Mouse (Mus musculus) left cerebral cortex, postnatal 14 days (tissue): ENCODE measurements around the gene Casq1. TPM values are rescaled to one million over a fixed set of nuclear protein-coding genes. Genes with fewer than 3 reads are reported as not detected.

Experiments used
- DNase-seq, 2 experiments: peaks; one replicate each; pipeline ENCODE4 v3.0.0; 2021 to 2022; ENCODE audit warnings: low spot score in 2 of 2, mixed read lengths in 1 of 2
- intact Hi-C: fragments of 180-260 bp; cut with DNase I; formaldehyde crosslinking; loops from one replicate; pipeline ENCODE4 v1.15.1; 2025
- total RNA-seq, 2 experiments: library from RNA; stranded (reverse); gene quantifications; 2 replicates each; pipeline ENCODE4 v1.2.3; 2021

Casq1 gene
- total RNA-seq, 2 experiments from 2014 or later: 0.55 TPM; not detected in 1

- no peak for DNase-seq
- intact Hi-C loops: no loop called here
Observed at GRCm38 (mm10) chr1:172188891-172189290, 30.8 kb downstream of the Casq1 start.

GRCm38 (mm10) chr1:172186401-172187289, 33.0 kb downstream of the Casq1 start:
- intact Hi-C loops: no loop called here
- DNase-seq: no peak

DNA sequence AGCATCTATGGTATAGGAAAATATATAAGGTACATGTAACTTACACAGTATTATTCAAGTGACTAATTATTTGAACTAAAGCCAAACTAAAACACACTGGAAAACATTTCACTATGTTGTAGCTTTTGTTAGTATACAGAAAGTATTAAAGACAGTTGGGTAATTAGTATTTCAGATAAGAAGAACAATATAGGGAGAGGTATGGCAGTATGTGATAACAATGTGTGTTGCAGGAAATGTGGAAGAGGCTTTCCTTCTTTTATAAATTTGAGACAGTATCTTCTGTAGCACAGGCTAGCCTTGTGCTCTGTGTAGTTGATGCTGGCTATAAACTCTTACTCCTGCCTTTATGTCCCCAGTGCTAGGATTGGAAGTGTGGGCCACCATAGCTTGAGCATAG, 35.8 kb downstream of the Casq1 start:
- DNase-seq: no peak
- intact Hi-C loops: no loop called here

GRCm38 (mm10) chr1:172183056-172183455, 36.6 kb downstream of the Casq1 start:
- DNase-seq: no peak
- intact Hi-C loops: no loop called here

DNA sequence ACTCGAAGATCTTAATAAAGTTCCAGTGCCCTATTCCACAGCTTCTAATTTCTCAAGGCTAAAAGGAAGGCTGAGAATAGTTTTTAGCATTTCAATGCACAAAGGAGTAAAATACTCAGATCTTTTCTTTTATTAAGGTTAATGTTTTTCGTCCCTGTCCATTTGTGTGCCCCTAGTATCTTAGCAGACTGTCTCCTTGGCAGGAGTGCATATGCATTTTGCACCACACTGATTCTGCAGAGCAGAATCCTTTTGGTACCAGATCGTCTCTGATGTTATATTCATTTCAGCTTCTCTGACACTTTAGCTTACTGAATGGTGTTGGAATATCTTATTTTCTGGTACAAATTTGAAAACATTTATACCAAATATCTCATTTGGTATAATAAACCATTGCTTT, 37.9 kb downstream of the Casq1 start:
- no peak for DNase-seq
- intact Hi-C loops: no loop called here

DNA sequence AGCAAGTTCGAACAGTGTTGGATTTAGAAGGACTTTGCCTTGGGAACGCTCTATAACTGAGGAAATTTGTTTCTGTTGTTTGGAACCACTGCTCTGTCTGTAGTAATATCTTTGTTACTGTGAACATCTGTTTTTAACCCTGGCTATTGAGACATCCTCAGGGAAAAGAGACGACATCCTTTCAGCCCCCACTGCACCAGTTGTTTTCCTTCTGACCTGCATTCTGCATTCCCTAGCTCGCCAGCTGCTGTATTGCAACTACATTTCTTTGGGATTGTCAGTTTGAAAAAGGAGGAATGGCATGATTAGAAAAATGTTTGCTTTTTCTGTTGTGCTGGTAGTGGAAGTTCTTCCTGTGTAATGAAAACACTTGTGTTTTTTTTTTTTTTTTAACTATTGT, 38.8 kb downstream of the Casq1 start:
- DNase-seq: no peak
- intact Hi-C loops: no loop called here

DNA sequence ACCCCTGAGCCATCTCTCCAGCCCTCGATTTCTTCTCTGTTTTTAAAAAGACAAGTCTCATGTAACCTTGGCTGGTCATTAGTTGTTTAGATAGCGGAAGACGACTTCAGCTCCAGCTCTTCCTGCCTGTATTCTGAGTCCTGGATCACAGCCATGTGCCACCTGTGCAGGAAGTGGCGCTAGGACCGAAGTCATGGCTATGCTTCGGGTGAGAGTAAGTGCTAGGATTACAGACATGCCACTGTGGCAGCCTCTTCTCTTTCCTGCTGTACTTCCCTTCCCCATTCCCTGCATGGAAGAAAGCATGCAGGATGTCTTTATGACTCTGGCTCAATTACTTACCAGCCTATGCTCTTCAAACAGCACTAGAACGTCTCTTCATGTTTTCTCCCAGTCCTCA, 40.6 kb downstream of the Casq1 start:
- intact Hi-C loops: no loop called here
- DNase-seq: no peak

DNA sequence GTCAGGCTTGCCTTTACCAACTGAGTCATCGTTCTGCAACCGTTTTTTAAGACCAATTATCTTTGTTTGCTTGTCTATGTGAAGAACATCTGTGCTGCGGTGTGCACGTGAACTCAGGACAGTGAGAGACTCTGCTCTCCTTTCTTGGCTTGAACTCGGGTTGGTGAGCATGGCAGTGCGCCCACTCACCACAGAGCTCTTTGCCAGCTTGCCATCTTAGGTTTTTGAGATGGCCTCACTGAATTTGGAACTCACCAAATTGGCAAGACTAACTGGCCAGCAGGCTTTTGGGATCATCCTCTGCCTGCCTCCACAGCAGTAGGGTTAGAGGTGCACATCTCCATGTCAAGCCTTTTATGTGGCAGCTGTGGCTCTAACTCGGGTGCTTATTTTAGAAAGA, 41.9 kb downstream of the Casq1 start:
- no peak for DNase-seq
- intact Hi-C loops: no loop called here

- intact Hi-C loops: no loop called here
- DNase-seq: no peak
Observed at GRCm38 (mm10) chr1:172173181-172173580, 46.5 kb downstream of the Casq1 start.

- DNase-seq: no peak
- intact Hi-C loops: no loop called here
Observed at GRCm38 (mm10) chr1:172172381-172172780, 47.3 kb downstream of the Casq1 start.

DNA sequence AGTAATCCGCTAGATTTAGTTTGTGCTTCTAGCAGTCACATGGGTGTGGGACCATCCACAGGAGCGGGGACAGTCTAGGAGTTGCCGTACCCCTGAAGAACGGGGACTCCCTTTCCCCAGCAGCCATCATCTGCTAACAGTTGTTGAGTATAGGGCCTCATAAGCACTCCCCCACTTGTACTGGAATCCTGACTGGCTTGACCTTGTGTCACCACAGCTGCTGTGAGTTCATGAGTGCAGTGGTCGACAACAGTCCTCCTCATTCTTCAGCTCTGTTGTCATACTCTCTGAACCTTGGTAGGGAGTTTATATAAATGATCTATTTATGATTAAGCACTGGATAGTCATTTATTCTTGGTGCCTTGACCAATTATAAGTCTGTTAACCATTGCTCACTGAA, 49.9 kb downstream of the Casq1 start:
- DNase-seq: no peak
- intact Hi-C loops: no loop called here

- no peak for DNase-seq
- intact Hi-C loops: no loop called here
Observed at GRCm38 (mm10) chr1:172167911-172168310, 51.8 kb downstream of the Casq1 start.

GRCm38 (mm10) chr1:172162959-172163358, 56.7 kb downstream of the Casq1 start:
- DNase-seq: no peak
- intact Hi-C loops: no loop called here

GRCm38 (mm10) chr1:172162009-172162408, 57.7 kb downstream of the Casq1 start:
- intact Hi-C loops: no loop called here
- peak; percentile 42 to 43 for DNase-seq

DNA sequence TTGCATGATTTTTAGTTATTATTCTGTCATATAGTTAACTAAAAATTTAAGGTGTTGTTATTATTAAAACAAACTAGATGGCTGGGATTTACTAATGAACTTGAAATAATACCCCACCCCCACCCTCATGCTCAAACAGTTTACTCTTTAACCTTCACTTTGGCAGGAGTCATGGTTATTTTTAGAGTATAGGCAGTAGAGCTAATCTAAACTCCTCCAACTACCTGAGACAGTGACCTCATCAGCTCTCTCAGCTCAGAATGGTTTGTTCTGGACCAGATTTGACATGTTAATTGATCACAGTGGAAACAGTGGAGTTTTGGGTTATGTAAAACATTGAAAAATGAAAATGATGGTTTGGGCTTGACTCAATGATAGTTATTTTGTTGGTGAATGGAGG, 59.2 kb downstream of the Casq1 start:
- intact Hi-C loops: no loop called here
- DNase-seq: no peak

DNA sequence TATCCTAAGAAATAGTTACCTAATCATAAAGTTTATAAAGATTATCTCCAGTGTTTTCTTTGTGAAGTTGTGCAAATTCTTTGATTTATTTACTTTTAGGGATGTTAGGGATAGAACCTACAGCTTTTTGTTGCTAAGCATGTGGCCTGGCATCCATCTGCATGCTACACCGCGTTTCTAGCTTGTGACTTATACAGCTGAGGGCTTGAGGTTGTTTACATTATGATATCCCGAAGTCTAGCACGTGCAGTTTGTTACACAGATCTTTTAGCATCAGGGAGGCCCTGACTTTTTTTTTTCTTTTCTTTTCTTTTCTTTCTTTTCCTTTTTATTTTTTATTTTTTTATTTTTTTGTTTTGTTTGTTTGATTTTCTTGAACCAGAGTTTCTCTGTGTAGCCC, 59.7 kb downstream of the Casq1 start:
- DNase-seq: no peak
- intact Hi-C loops: no loop called here

Other genes with a start within 250 kb of the Casq1 start
- gene Vangl2, start 191.4 kb downstream of the Casq1 start, total RNA-seq: 10 to 100 TPM; 17.4 to 21.5 TPM
- under 1 TPM; 0.30 to 0.37 TPM for gene Nhlh1, start 162.3 kb downstream of the Casq1 start, total RNA-seq
- gene Copa, start 137.3 kb downstream of the Casq1 start, total RNA-seq: 100 to 1,000 TPM; 155 to 162 TPM
- gene Ncstn, start 137.1 kb downstream of the Casq1 start, total RNA-seq: 10 to 100 TPM; 74.5 to 77.9 TPM
- 100 to 1,000 TPM; 105 to 108 TPM for gene Pex19, start 93.1 kb downstream of the Casq1 start, total RNA-seq
- gene Dcaf8, start 71.8 kb downstream of the Casq1 start, total RNA-seq: 100 to 1,000 TPM; 101 to 109 TPM
- gene Pea15a, start 13.1 kb downstream of the Casq1 start, total RNA-seq: 100 to 1,000 TPM; 377 to 379 TPM
- gene Atp1a4, start 38.5 kb upstream of the Casq1 start, total RNA-seq: not detected
- 100 to 1,000 TPM; 231 to 244 TPM for gene Igsf8, start 41.8 kb upstream of the Casq1 start, total RNA-seq
- 100 to 1,000 TPM; 571 to 592 TPM for gene Atp1a2, start 78.2 kb upstream of the Casq1 start, total RNA-seq
- 100 to 1,000 TPM; 119 to 130 TPM for gene Kcnj9, start 109.5 kb upstream of the Casq1 start, total RNA-seq
- 10 to 100 TPM; 79.5 to 84.5 TPM for gene Kcnj10, start 121.3 kb upstream of the Casq1 start, total RNA-seq
- gene Pigm, start 156.7 kb upstream of the Casq1 start, total RNA-seq: 10 to 100 TPM in 1 of 2 experiments, 1 to 10 TPM in 1; 9.8 to 10.5 TPM